Mouse (Mus musculus) thymus, adult 2 months (tissue): ENCODE measurements around the gene Adgre5. TPM values are rescaled to one million over a fixed set of nuclear protein-coding genes. Genes with fewer than 3 reads are reported as not detected.

Experiments
- DNase-seq: peaks from one replicate; pipeline ENCODE4 v3.0.0; 2021
- H3K27ac ChIP-seq: fragments of 200-500 bp; 2 replicates; pipeline ENCODE4 v1.5.1; 2012; ENCODE audit warnings: low read length, control low read depth; ENCODE audit not compliant: control insufficient read depth, insufficient read depth
- H3K27me3 ChIP-seq: fragments of 200-500 bp; 2 replicates; pipeline ENCODE4 v1.6.1; 2012; ENCODE audit warnings: mild to moderate bottlenecking, low read length, moderate library complexity, mixed read lengths; ENCODE audit not compliant: control insufficient read depth, insufficient read depth
- H3K36me3 ChIP-seq: fragments of 200-500 bp; 2 replicates; pipeline ENCODE4 v1.6.1; 2012; ENCODE audit warnings: mild to moderate bottlenecking, low read length, moderate library complexity; ENCODE audit not compliant: control insufficient read depth, insufficient read depth
- H3K4me1 ChIP-seq: fragments of 200-500 bp; replicated peaks from 2 replicates; pipeline ENCODE4 v1.6.1; 2012; ENCODE audit warnings: low read length; ENCODE audit not compliant: control insufficient read depth, insufficient read depth
- H3K4me3 ChIP-seq: fragments of 200-500 bp; 2 replicates; pipeline ENCODE4 v1.5.1; 2012; ENCODE audit warnings: mild to moderate bottlenecking, low read length, control low read depth, moderate library complexity; ENCODE audit not compliant: control insufficient read depth, insufficient read depth
- CTCF ChIP-seq: fragments of 200-500 bp; IDR thresholded peaks from 2 replicates; pipeline ENCODE4 v1.5.1; 2012; ENCODE audit warnings: mild to moderate bottlenecking, control low read depth, low read length, moderate library complexity, borderline replicate concordance; ENCODE audit not compliant: control insufficient read depth, poor library complexity, insufficient read depth; ENCODE audit errors: extremely low read depth
- POLR2A ChIP-seq: fragments of 200-500 bp; IDR thresholded peaks from 2 replicates; pipeline ENCODE4 v1.6.1; 2012; ENCODE audit warnings: mild to moderate bottlenecking, low read length, control low read depth, moderate library complexity; ENCODE audit not compliant: control insufficient read depth, poor library complexity, insufficient read depth; ENCODE audit errors: extremely low read depth
- WGBS: fragments of 180-500 bp; shearing (Covaris S2); methylation state at CpG from one replicate; pipeline ENCODE4 v1.1.7; 2018; 5-methylcytosine and 5-hydroxymethylcytosine counted together
- polyA plus RNA-seq: library from polyadenylated mRNA; depleted of rRNA; stranded (reverse); fragments of >200 nt; gene quantifications from 2 replicates; pipeline ENCODE4 v1.2.3, GENCODE M21; 2012; rRNA removed

Gene Adgre5
- polyA plus RNA-seq = 190 and 193 TPM in 2 replicates

DNA sequence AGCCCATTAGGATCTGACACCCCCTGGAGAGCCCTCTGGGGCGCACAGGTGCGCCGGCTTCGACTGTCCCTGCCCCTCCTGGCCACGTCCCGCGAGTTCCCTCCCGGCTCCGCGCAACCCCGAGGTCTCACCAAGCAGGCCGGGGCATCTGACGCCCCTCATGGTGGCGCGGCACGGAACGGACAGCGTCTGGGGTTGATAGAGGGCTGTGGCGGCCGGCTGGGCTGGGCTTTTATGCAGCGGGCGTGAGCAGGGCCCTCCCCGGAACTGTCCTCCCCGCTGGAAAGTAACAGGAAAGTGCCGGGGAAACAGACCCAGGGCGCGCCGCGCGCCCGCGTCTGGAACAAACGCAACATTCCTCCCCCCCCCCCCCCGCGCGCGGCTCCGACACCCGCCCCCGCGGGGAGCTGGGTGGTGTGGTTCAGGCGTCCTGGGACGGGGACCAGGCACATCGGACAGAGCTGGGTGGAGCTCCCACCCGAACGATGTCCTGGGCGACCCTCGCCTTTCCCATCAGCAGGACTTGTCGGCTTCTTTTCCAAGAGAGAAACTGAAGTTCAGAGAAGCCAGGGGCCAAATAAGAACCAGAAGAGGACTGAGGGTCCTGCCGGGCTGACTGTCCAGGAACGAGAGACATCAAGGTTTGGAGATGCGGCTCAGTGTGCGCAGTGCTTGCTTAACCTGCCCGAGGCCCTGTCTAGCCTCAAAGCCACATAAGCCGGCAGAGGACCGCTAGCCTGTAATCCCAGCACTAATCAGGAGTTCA, at the start of gene Adgre5:
Gene Adgre5, minus strand, starts transcription at position 351 of the 766 bp plus-strand sequence.
- 7% methylated on average over 49 of the region's 56 CpGs for WGBS
- Histone ChIP-seq H3K27me3 (no peaks in the 10 kb centered on the region), H3K36me3 (no peaks in the 10 kb centered on the region), H3K4me1 (peaks cover 54% of the 10 kb centered on the region), H3K27ac (peak within 1 kb of the TSS; percentile 97), H3K4me3 (peak within 1 kb of the TSS; percentile 95)
- TF ChIP-seq CTCF (no peak), POLR2A (peak; percentile 38; the same call in 1 of the 2 replicates)
- DNase-seq = peak; percentile 71

DNA sequence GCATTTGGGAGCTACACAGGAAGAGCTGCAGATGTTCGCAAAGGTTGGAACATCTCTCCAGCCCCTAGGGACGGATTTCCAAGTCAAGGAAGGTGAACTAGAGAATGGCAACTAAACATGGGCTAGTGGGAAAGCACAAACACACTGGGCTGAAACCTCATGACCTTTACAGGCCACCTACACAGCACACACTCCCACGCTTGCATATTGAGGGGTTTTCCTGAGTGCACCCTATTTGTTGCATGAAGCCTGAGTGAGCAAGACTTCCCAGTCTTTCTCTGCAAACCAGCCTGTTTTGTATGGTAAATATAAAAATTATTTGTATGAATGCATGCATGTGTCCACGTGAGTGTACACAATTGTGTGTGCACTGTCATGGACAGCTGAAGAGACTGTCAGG, 48.7 kb upstream of the Adgre5 start:
- no peak for TF ChIP-seq CTCF
- TF ChIP-seq POLR2A = no peak
- DNase-seq = no peak
- Histone ChIP-seq H3K4me1 (no peaks in the 10 kb centered on the region), H3K27ac (no peak overlapping the region), H3K36me3 (no peaks in the 10 kb centered on the region), H3K27me3 (no peaks in the 10 kb centered on the region), H3K4me3 (no peak overlapping the region)
- 89% methylated on average over 4 of the region's 4 CpGs for WGBS

DNA sequence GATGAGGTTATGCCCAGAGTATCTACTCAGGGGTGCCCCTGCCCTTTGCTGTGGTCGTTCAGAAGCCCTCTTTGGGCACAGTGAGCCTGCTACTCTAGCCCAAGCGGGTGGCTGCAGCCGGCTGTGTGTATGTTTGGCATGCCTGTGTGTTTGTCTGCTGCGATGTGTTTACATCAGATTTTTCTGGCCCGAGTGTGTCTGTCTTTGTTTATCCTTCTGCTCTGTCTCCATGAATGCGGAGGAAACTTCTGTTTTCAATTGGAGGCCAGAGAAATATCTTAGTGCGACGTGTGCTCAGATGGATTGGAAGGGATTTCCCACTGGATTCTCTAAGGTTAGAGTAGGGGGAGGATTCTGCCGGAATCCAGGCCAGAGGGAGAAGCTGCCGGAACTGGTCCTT, 43.9 kb upstream of the Adgre5 start:
- no peak overlapping the region for H3K4me3 ChIP-seq
- WGBS = 91% methylated on average over 10 of the region's 10 CpGs
- peaks cover 12% of the 10 kb centered on the region for H3K4me1 ChIP-seq
- no peak overlapping the region for H3K27ac ChIP-seq
- TF ChIP-seq POLR2A (no peak), CTCF (no peak)
- no peaks in the 10 kb centered on the region for H3K36me3 ChIP-seq
- H3K27me3 ChIP-seq = no peaks in the 10 kb centered on the region
- DNase-seq = no peak

DNA sequence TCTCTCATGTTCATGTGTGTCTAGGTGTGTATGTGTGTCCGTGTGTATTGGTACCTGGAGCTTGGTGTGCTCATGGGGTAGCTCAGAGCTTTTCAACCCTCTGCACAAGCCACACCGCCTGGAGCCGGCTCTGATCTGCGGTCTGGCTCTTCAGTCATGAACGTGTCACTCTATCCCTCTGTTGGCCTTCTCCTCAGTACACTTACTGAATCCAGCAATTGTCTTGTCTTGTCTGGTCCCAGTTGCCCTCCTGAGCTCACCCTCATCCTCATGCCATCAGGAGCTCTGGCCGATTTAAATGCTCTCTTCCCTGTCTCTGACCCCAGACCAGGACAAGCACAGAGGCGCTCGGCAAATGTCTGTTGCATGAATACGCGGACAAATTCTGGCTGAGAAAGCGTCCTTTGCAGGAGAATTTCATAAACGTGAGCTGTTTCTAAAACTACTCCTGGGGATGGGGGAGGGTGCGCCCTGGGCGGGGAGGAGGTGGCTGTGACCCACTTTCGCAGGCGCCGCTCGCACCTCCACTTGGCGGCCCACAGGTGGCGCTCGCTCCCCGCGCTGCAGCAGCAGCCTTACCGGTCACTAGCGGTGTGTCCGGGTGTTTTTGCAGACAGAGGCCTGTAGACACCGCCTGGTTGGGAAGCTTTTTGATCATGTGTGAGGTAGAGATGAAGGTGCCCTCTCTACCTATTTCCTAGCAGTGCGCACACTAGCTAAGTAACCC, 41.9 kb upstream of the Adgre5 start:
- WGBS = 25% methylated on average over 28 of the region's 28 CpGs
- H3K27ac ChIP-seq = peak overlapping the region; percentile 26; the same call in 1 of the 2 replicates
- peak overlapping the region; percentile 7; the same call in 1 of the 2 replicates for H3K4me3 ChIP-seq
- TF ChIP-seq POLR2A = no peak
- peak; percentile 96 for TF ChIP-seq CTCF
- no peaks in the 10 kb centered on the region for H3K36me3 ChIP-seq
- peaks cover 19% of the 10 kb centered on the region for H3K4me1 ChIP-seq
- peak; percentile 89 for DNase-seq
- no peaks in the 10 kb centered on the region for H3K27me3 ChIP-seq

DNA sequence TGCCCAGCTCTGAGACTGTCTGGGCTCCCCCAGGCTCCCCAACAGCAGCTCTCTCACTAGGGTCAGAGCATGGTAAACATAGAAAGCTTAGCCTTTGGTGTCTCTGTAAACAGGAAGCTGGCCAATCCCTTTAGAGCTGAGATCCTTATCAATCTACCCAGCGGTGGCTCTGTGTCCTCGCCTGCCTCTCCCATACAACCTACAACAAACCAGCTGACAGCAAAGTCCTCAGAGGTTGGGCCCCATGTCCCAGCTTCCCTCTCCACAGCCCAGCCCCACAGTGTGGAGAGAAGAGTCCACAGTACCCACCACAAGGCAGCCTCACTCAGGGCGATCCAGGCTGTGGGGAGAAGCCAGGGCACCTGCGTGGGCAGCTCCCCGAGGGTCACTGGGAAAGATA, 38.5 kb upstream of the Adgre5 start:
- H3K4me1 ChIP-seq = peaks cover 26% of the 10 kb centered on the region
- DNase-seq = no peak
- no peak overlapping the region for H3K27ac ChIP-seq
- H3K4me3 ChIP-seq = no peak overlapping the region
- H3K36me3 ChIP-seq = no peaks in the 10 kb centered on the region
- no peaks in the 10 kb centered on the region for H3K27me3 ChIP-seq
- 70% methylated on average over 5 of the region's 5 CpGs for WGBS
- TF ChIP-seq CTCF (no peak), POLR2A (no peak)

DNA sequence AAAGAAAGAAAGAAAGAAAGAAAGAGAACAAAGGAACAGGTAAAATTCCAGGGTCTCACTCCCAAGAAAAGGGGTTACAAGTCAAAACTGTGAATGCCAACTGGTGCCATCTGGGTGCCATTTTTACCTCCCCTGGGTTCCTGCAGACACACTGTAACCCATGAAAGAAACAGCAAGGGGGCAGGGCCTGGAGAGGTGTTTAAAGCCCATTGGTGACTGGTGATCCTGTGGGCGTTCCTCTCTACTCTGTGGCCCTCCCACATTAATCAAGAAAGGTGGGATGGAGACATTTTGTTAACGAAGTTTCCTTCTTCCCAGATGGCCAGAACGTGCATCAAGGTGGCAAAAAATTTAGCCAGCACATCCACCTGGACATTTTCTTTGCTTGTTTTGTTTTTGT, 36.9 kb upstream of the Adgre5 start:
- H3K4me1 ChIP-seq = peaks cover 39% of the 10 kb centered on the region
- 93% methylated on average over 3 of the region's 3 CpGs for WGBS
- H3K4me3 ChIP-seq = no peak overlapping the region
- H3K36me3 ChIP-seq = no peaks in the 10 kb centered on the region
- TF ChIP-seq CTCF (no peak), POLR2A (no peak)
- no peak for DNase-seq
- no peaks in the 10 kb centered on the region for H3K27me3 ChIP-seq
- no peak overlapping the region for H3K27ac ChIP-seq

DNA sequence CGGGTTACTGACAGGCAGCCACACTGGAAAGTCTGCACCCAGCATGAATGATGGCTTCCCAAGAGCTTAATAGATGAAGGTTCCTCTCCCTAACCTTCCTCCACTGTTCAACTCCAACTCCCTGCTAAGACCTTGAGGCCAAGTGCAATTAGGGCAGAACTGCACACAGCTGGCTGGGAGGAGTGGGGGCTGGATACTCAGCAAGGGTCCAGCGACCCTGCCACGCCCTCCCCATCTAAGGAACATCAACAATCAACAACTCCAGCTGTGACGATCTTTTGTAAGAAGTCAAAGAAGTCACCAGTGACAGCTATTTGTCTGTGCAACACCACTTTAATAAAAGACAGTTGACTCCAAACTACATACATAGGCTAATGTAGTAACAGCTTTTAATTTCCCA, 35.5 kb upstream of the Adgre5 start:
- WGBS = 81% methylated on average over 4 of the region's 4 CpGs
- Histone ChIP-seq H3K36me3 (no peaks in the 10 kb centered on the region), H3K4me1 (peaks cover 45% of the 10 kb centered on the region), H3K27ac (0 out of 2 replicates have a peak overlapping the region, but pooled peaks have one; percentile 24), H3K27me3 (no peaks in the 10 kb centered on the region), H3K4me3 (no peak overlapping the region)
- TF ChIP-seq POLR2A (no peak), CTCF (no peak)
- no peak for DNase-seq
